Comparison of ENCODE assay signal across 8 mouse cellular contexts in the genomic region with DNA sequence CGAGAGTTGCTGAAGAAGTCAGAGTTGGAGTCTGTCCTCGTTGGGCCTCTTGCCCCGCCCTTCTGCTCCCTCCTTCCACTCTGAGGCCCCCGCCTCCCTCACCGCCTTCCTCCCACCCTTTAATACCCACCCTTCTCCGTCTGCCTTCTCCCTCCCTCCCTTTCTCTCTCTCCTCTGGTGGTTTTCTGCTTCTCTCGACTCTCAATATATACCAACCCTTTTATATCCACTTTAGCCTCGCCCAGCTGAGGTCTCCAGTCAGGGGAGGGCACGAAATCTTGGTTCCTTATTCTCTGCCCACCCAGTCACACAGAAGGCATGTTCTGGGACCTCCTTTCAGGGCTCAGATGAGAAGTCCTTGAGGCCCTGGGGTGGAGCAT. TPM values are rescaled to one million over a fixed set of nuclear protein-coding genes. Genes with fewer than 3 reads are reported as not detected.
DNase-seq lines count a peak whose midpoint lies in the region; ATAC-seq lines count a peak whose summit lies in the region.

TSS of gene Emp3 (minus strand) at position 163 of the 380 bp plus-strand sequence.

- H3K4me3 ChIP-seq in kidney, embryonic 14.5 days (ENCODE audit: low read length): peak within 1 kb of the TSS; percentile 46
- peak within 1 kb of the TSS; percentile 43 for H3K4me3 ChIP-seq in heart, embryonic 16.5 days (ENCODE audit: low read length)
- H3K4me3 ChIP-seq in limb, embryonic 11.5 days (ENCODE audit: low read depth, low read length): peak within 1 kb of the TSS; percentile 16
- H3K4me3 ChIP-seq in midbrain, embryonic 12.5 days: 0 out of 2 replicates have a peak within 1 kb of the TSS, but pooled peaks have one; percentile 6

- H3K27me3 ChIP-seq in kidney, embryonic 14.5 days (ENCODE audit: control insufficient read depth, insufficient read depth, low read length): no peaks in the 10 kb centered on the region
- no peaks in the 10 kb centered on the region for H3K27me3 ChIP-seq in heart, embryonic 16.5 days (ENCODE audit: control insufficient read depth, insufficient read depth, low read length)
- no peaks in the 10 kb centered on the region for H3K27me3 ChIP-seq in limb, embryonic 11.5 days (ENCODE audit: control insufficient read depth, insufficient read depth, low read length)
- peaks cover 13% of the 10 kb centered on the region for H3K27me3 ChIP-seq in midbrain, embryonic 12.5 days

- 22% methylated on average over 9 of the region's 9 CpGs for WGBS in kidney, embryonic 14.5 days
- whole genome bisulfite sequencing in heart, embryonic 16.5 days: 25% methylated on average over 9 of the region's 9 CpGs
- 40% methylated on average over 9 of the region's 9 CpGs for WGBS in limb, embryonic 11.5 days
- WGBS in midbrain, embryonic 12.5 days: 69% methylated on average over 9 of the region's 9 CpGs

- no peak for DNase-seq in kidney, adult 8-10 months
- DNase-seq in limb, embryonic 11.5 days (ENCODE audit: low spot score): no peak
- peak; percentile 79 for DNase-seq in thymus, postnatal 0 days (ENCODE audit: low spot score)
- no peak for DNase-seq in right cerebral cortex, postnatal 4 days

- peaks cover 58% of the 10 kb centered on the region for H3K4me1 ChIP-seq in kidney, embryonic 14.5 days (ENCODE audit: control insufficient read depth, insufficient read depth, low read length)
- H3K4me1 ChIP-seq in heart, embryonic 16.5 days (ENCODE audit: control insufficient read depth, insufficient read depth, low read length): peaks cover 20% of the 10 kb centered on the region
- peaks cover 38% of the 10 kb centered on the region for H3K4me1 ChIP-seq in limb, embryonic 11.5 days (ENCODE audit: control insufficient read depth, insufficient read depth, low read length)
- peaks cover 23% of the 10 kb centered on the region for H3K4me1 ChIP-seq in midbrain, embryonic 12.5 days

- ATAC-seq in kidney, embryonic 14.5 days (ENCODE audit: low FRiP score, low TSS enrichment): no peak
- no peak for ATAC-seq in erythroblast, adult 5-6 weeks (replicated peaks; ENCODE audit: low FRiP score, poor library complexity, severe bottlenecking)
- no peak for ATAC-seq in heart, embryonic 16.5 days (replicated peaks; ENCODE audit: extremely low read depth, insufficient read depth, low FRiP score)
- ATAC-seq in limb, embryonic 11.5 days (ENCODE audit: insufficient number of reproducible peaks, low FRiP score, low TSS enrichment, low read depth): no peak
- ATAC-seq in midbrain, embryonic 12.5 days (ENCODE audit: low FRiP score, low read depth): no peak

- 0 out of 2 replicates have a peak, but pooled peaks cover 4% of the 10 kb centered on the region for H3K9me3 ChIP-seq in kidney, embryonic 14.5 days (ENCODE audit: control insufficient read depth, low read length)
- peaks cover 4% of the 10 kb centered on the region; the same call in 1 of the 2 replicates for H3K9me3 ChIP-seq in heart, embryonic 16.5 days (replicated peaks; ENCODE audit: control insufficient read depth, low read length)
- no peaks in the 10 kb centered on the region for H3K9me3 ChIP-seq in limb, embryonic 11.5 days (ENCODE audit: control insufficient read depth, low read length)
- no peaks in the 10 kb centered on the region for H3K9me3 ChIP-seq in midbrain, embryonic 12.5 days

- H3K4me2 ChIP-seq in kidney, embryonic 14.5 days (replicated peaks; ENCODE audit: low read depth, low read length): peak within 1 kb of the TSS; percentile 50
- H3K4me2 ChIP-seq in heart, embryonic 16.5 days (ENCODE audit: low read depth, low read length): peak within 1 kb of the TSS; percentile 51
- peak within 1 kb of the TSS; percentile 43 for H3K4me2 ChIP-seq in limb, embryonic 11.5 days (ENCODE audit: low read depth, severe bottlenecking)
- H3K4me2 ChIP-seq in midbrain, embryonic 12.5 days (replicated peaks): no peak within 1 kb of the TSS

- H3K9ac ChIP-seq in kidney, embryonic 14.5 days (ENCODE audit: low read depth, low read length): peak within 1 kb of the TSS; percentile 65
- H3K9ac ChIP-seq in heart, embryonic 16.5 days (ENCODE audit: low read length): peak within 1 kb of the TSS; percentile 70
- H3K9ac ChIP-seq in limb, embryonic 11.5 days (ENCODE audit: low read length): peak within 1 kb of the TSS; percentile 35
- H3K9ac ChIP-seq in midbrain, embryonic 12.5 days (replicated peaks): peak within 1 kb of the TSS; percentile 32; the same call in 1 of the 2 replicates

- H3K27ac ChIP-seq in kidney, embryonic 14.5 days (ENCODE audit: low read depth, low read length): peak within 1 kb of the TSS; percentile 90
- H3K27ac ChIP-seq in heart, embryonic 16.5 days (ENCODE audit: low read length): peak within 1 kb of the TSS; percentile 95
- H3K27ac ChIP-seq in limb, embryonic 11.5 days (replicated peaks; ENCODE audit: low read depth, low read length): peak within 1 kb of the TSS; percentile 75; the same call in 1 of the 2 replicates
- no peak within 1 kb of the TSS for H3K27ac ChIP-seq in midbrain, embryonic 12.5 days (replicated peaks)

- no peaks in the 10 kb centered on the region; the same call in 1 of the 2 replicates for H3K36me3 ChIP-seq in kidney, embryonic 14.5 days (ENCODE audit: control insufficient read depth, insufficient read depth, low read length)
- no peaks in the 10 kb centered on the region for H3K36me3 ChIP-seq in heart, embryonic 16.5 days (ENCODE audit: control insufficient read depth, insufficient read depth)
- H3K36me3 ChIP-seq in limb, embryonic 11.5 days (ENCODE audit: control insufficient read depth, insufficient read depth, low read length): no peaks in the 10 kb centered on the region
- H3K36me3 ChIP-seq in midbrain, embryonic 12.5 days: no peaks in the 10 kb centered on the region

RNA-seq across cellular contexts. Expression of gene Emp3, which starts in this region (rescaled TPM):
- polyA plus RNA-seq in kidney, embryonic 14.5 days (2014; fragmentation: Nextera tagmentation; extraction: Ambion mirVana): 171 and 182 TPM in 2 replicates
- total RNA-seq in erythroblast, adult 5-6 weeks (2015; ENCODE audit: low replicate concordance): 56.4 and 143 TPM in 2 replicates
- total RNA-seq in erythroblast, adult 5-6 weeks (2017; ENCODE audit: low replicate concordance): 48.2 and 77.1 TPM in 2 replicates
- polyA plus RNA-seq in heart, embryonic 16.5 days (2015; fragmentation: Nextera tagmentation; extraction: Ambion mirVana): 87.4 and 92.8 TPM in 2 replicates
- 30.3 and 35.9 TPM in 2 replicates for polyA plus RNA-seq in limb, embryonic 11.5 days (2014; fragmentation: Nextera tagmentation; extraction: Ambion mirVana)
- 33.9 and 46.5 TPM in 2 replicates for polyA plus RNA-seq in midbrain, embryonic 12.5 days (2016; fragmentation: Nextera tagmentation; extraction: Ambion mirVana)
- polyA plus RNA-seq in thymus, postnatal 0 days (2015; fragmentation: Nextera tagmentation; extraction: Ambion mirVana): 262 and 266 TPM in 2 replicates
